Mouse (Mus musculus) heart, embryonic 11.5 days (tissue): ENCODE data around the gene Sspn. TPM values are rescaled to one million over a fixed set of nuclear protein-coding genes. Genes with fewer than 3 reads are reported as not detected.

ENCODE experiments used
- ATAC-seq: fragments of 200-750 bp; cut with Nextera tagmentation; replicated peaks from 2 replicates; pipeline ENCODE4 v1.8.0; 2017; ENCODE audit warnings: moderate library complexity; ENCODE audit not compliant: insufficient number of reproducible peaks, low FRiP score, low TSS enrichment
- H3K27ac ChIP-seq: fragments of 300-500 bp; sonication (generic); 2 replicates; pipeline ENCODE4 v1.5.1; 2014; ENCODE audit warnings: mild to moderate bottlenecking, low read depth, low read length
- H3K27me3 ChIP-seq: fragments of 300-500 bp; sonication (generic); 2 replicates; pipeline ENCODE4 v1.6.1; 2014; ENCODE audit warnings: mild to moderate bottlenecking, low read length, mixed read lengths; ENCODE audit not compliant: control insufficient read depth, insufficient read depth
- H3K36me3 ChIP-seq: fragments of 300-500 bp; sonication (generic); 2 replicates; pipeline ENCODE4 v1.6.1; 2014; ENCODE audit warnings: mild to moderate bottlenecking, low read length, moderate library complexity, mixed read lengths; ENCODE audit not compliant: control insufficient read depth, insufficient read depth
- H3K4me1 ChIP-seq: fragments of 300-500 bp; sonication (generic); 2 replicates; pipeline ENCODE4 v1.6.1; 2014; ENCODE audit warnings: low read length; ENCODE audit not compliant: control insufficient read depth, insufficient read depth
- H3K4me2 ChIP-seq: fragments of 300-500 bp; sonication (generic); 2 replicates; pipeline ENCODE4 v1.6.1; 2014; ENCODE audit warnings: mild to moderate bottlenecking, moderate library complexity
- H3K4me3 ChIP-seq: fragments of 300-500 bp; sonication (generic); 2 replicates; pipeline ENCODE4 v1.5.1; 2014; ENCODE audit warnings: low read depth, low read length
- H3K9ac ChIP-seq: fragments of 300-500 bp; sonication (generic); 2 replicates; pipeline ENCODE4 v1.6.1; 2014; ENCODE audit warnings: mild to moderate bottlenecking, low read depth, low read length, moderate library complexity
- H3K9me3 ChIP-seq: fragments of 300-500 bp; sonication (generic); replicated peaks from 2 replicates; pipeline ENCODE4 v1.6.1; 2016; ENCODE audit warnings: low read length; ENCODE audit not compliant: control insufficient read depth
- WGBS: fragments of 180-500 bp; shearing (Covaris S2); extraction: QIAGEN DNeasy Blood & Tissue Kit; methylation state at CpG from one replicate; pipeline ENCODE4 v1.1.7; 2014; ENCODE audit not compliant: insufficient replicate concordance; 5-methylcytosine and 5-hydroxymethylcytosine counted together
- polyA plus RNA-seq: library from polyadenylated mRNA; unstranded; fragments of >200 nt; fragmentation: Nextera tagmentation; extraction: Ambion mirVana; gene quantifications from 2 replicates; pipeline ENCODE4 v1.2.1, GENCODE M21; 2014

Gene Sspn
- polyA plus RNA-seq, 1 experiment from 2014 or later: 35.6 TPM

DNA sequence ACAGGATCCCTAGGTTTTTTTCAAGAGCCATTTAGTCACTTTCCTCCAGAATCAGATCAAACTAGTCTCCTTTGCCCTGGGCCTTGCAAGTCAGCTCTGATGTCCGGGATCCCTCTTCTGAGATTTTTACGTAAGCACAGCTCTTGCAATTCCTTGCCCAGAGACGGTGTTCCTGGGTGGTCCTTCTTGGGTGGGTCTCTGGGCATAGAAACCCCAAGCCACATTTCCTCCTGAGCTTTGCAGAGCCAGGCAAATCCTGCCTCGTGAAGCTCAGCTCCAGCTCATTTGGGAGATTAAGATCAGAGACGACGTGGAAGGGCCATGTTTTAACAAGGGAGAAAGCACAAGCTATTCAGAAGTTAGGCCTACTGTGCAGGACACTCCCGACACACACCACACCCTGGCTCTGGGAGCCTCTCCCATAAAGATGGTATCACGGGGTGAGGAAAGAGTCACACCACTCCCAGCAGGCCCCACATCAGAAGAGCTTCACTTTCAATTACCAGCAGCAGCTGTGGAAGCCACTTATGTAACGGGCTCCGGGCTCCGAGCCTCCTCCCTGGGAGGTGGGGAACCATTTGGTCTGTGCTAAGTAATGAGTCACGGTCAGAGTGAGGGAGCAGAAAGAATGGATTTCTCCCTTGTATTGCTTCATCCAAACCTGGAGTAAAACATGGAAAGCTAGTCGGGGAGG is 67.0 kb downstream of the Sspn start:
- Histone ChIP-seq H3K36me3 (no peaks in the 10 kb centered on the region), H3K9me3 (no peaks in the 10 kb centered on the region), H3K9ac (0 out of 2 replicates have a peak overlapping the region, but pooled peaks have one; percentile 16), H3K4me1 (peaks cover 8% of the 10 kb centered on the region), H3K27ac (no peak overlapping the region), H3K27me3 (no peaks in the 10 kb centered on the region), H3K4me2 (no peak overlapping the region), H3K4me3 (no peak overlapping the region)
- ATAC-seq: no peak
- WGBS: 16% methylated on average over 13 of the region's 13 CpGs

DNA sequence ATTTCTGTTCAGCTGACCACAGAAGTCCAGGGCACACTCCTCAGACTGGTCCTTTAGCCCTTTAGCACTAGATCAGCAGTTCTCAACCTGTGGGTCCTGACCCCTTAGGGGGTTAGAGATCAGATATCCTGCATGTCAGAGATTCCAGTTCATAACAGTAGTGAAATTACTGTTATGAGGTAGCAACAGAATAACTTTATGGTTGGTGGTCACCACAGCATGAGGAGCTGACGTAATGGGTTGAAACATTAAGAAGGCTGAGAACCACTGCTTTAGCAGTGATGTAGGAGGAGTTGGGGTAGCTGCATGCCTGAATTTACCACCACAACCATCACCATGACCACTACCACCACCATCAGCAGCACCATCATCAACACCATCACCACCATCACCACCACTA is 69.3 kb downstream of the Sspn start:
- H3K36me3 ChIP-seq: no peaks in the 10 kb centered on the region
- no peaks in the 10 kb centered on the region for H3K27me3 ChIP-seq
- ATAC-seq: no peak
- no peak overlapping the region for H3K4me3 ChIP-seq
- no peak overlapping the region for H3K4me2 ChIP-seq
- H3K4me1 ChIP-seq: peaks cover 8% of the 10 kb centered on the region
- 81% methylated on average over 1 of the region's 1 CpGs for WGBS
- no peaks in the 10 kb centered on the region for H3K9me3 ChIP-seq
- H3K9ac ChIP-seq: no peak overlapping the region
- H3K27ac ChIP-seq: no peak overlapping the region

GRCm38 (mm10) chr6:146001396-146002191 is 70.2 kb downstream of the Sspn start:
- H3K36me3 ChIP-seq: no peaks in the 10 kb centered on the region
- no peak for ATAC-seq
- peaks cover 12% of the 10 kb centered on the region for H3K4me1 ChIP-seq
- no peaks in the 10 kb centered on the region for H3K27me3 ChIP-seq
- H3K9me3 ChIP-seq: no peaks in the 10 kb centered on the region
- 81% methylated on average over 22 of the region's 22 CpGs for WGBS
- H3K4me2 ChIP-seq: no peak overlapping the region
- H3K9ac ChIP-seq: no peak overlapping the region
- H3K4me3 ChIP-seq: no peak overlapping the region
- H3K27ac ChIP-seq: no peak overlapping the region

GRCm38 (mm10) chr6:146004174-146004601 is 72.7 kb downstream of the Sspn start:
- WGBS: 71% methylated on average over 3 of the region's 3 CpGs
- no peaks in the 10 kb centered on the region for H3K36me3 ChIP-seq
- H3K4me1 ChIP-seq: peaks cover 28% of the 10 kb centered on the region
- H3K9me3 ChIP-seq: no peaks in the 10 kb centered on the region
- H3K4me2 ChIP-seq: no peak overlapping the region
- ATAC-seq: no peak
- H3K27ac ChIP-seq: no peak overlapping the region
- no peak overlapping the region for H3K9ac ChIP-seq
- H3K4me3 ChIP-seq: no peak overlapping the region
- no peaks in the 10 kb centered on the region for H3K27me3 ChIP-seq

- H3K27ac ChIP-seq: no peak overlapping the region
- H3K36me3 ChIP-seq: no peaks in the 10 kb centered on the region
- H3K9me3 ChIP-seq: no peaks in the 10 kb centered on the region
- H3K4me2 ChIP-seq: no peak overlapping the region
- peaks cover 33% of the 10 kb centered on the region for H3K4me1 ChIP-seq
- no peak for ATAC-seq
- no peak overlapping the region for H3K9ac ChIP-seq
- H3K4me3 ChIP-seq: no peak overlapping the region
- WGBS: 81% methylated on average over 11 of the region's 11 CpGs
- no peaks in the 10 kb centered on the region for H3K27me3 ChIP-seq
Observed at GRCm38 (mm10) chr6:146005129-146005886, 73.9 kb downstream of the Sspn start.

GRCm38 (mm10) chr6:146005935-146006564 is 74.6 kb downstream of the Sspn start:
- WGBS: 36% methylated on average over 3 of the region's 3 CpGs
- Histone ChIP-seq H3K27me3 (no peaks in the 10 kb centered on the region), H3K4me2 (no peak overlapping the region), H3K4me1 (peaks cover 37% of the 10 kb centered on the region), H3K9me3 (no peaks in the 10 kb centered on the region), H3K9ac (no peak overlapping the region), H3K4me3 (no peak overlapping the region), H3K27ac (no peak overlapping the region), H3K36me3 (no peaks in the 10 kb centered on the region)
- ATAC-seq: no peak

- H3K4me2 ChIP-seq: no peak overlapping the region
- peaks cover 37% of the 10 kb centered on the region for H3K4me1 ChIP-seq
Observed at GRCm38 (mm10) chr6:146006753-146007152, 75.3 kb downstream of the Sspn start.

GRCm38 (mm10) chr6:146008450-146008981 is 77.1 kb downstream of the Sspn start:
- H3K4me2 ChIP-seq: no peak overlapping the region
- ATAC-seq: 0 out of 2 replicates have a peak, but pooled peaks have one; percentile 64
- no peaks in the 10 kb centered on the region for H3K9me3 ChIP-seq
- no peaks in the 10 kb centered on the region for H3K36me3 ChIP-seq
- H3K4me1 ChIP-seq: peaks cover 37% of the 10 kb centered on the region
- WGBS: 22% methylated on average over 5 of the region's 5 CpGs
- peak overlapping the region; percentile 16; the same call in 1 of the 2 replicates for H3K27ac ChIP-seq
- H3K27me3 ChIP-seq: no peaks in the 10 kb centered on the region
- H3K4me3 ChIP-seq: no peak overlapping the region
- no peak overlapping the region for H3K9ac ChIP-seq

More at GRCm38 (mm10) chr6:146006753-146007152, 75.3 kb downstream of the Sspn start:
- 51% methylated on average over 3 of the region's 3 CpGs for WGBS
- H3K9me3 ChIP-seq: no peaks in the 10 kb centered on the region
- H3K9ac ChIP-seq: no peak overlapping the region
- no peak overlapping the region for H3K4me3 ChIP-seq
- H3K27me3 ChIP-seq: no peaks in the 10 kb centered on the region
- no peaks in the 10 kb centered on the region for H3K36me3 ChIP-seq
- no peak overlapping the region for H3K27ac ChIP-seq
- ATAC-seq: no peak
